8 mouse cellular contexts compared by ENCODE assay signal in the genomic region with DNA sequence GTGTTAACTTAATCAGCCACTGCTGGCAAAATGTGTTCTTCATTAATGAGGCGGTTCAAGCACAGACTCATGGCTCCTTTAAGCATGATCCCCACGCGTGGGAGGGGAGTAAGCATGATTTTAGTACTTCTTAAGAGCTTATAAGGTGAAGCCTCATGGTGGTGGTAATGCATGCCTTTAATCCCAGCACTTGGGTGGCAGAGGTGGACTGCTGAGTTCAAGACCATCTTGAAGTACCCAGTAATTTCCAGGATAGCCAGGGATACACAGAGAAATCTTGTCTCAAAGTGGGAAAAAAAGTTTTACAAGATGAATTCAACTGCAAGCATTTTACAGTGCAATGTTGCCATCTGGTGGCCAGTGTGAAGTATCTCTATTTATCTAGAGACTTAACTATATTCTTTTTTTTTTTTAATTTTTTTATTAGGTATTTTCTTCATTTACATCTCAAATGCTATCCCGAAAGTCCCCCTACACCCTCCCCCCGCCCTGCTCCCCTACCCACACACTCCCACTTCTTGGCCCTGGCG.
A peak's percentile ranks its signal among the peaks of the same experiment; 100 is the strongest.
DNase-seq lines count a peak whose midpoint lies in the region; ATAC-seq and TF ChIP-seq lines count a peak whose summit lies in the region.

No protein-coding gene starts in this region.

- peak; percentile 35 to 42 for DNase-seq in heart, adult 2 months
- no peak for DNase-seq in heart, postnatal 25 days (ENCODE audit: low spot score)
- peak; percentile 44 for DNase-seq in thymus, postnatal 4 days
- DNase-seq in thymus, postnatal 36 days = no peak
- peak; percentile 84 for DNase-seq in embryonic facial prominence, embryonic 11.5 days (ENCODE audit: low spot score)
- peak; percentile 55 for DNase-seq in kidney, postnatal 14 days
- peak; percentile 67 for DNase-seq in neural tube, embryonic 11.5 days (ENCODE audit: low spot score)

- intact Hi-C loops in heart, adult 2 months (cut with DNase I) = loop anchor here (2.0 to 5.0 kb wide), 4 partner anchors 36 to 1571 kb away; no protein-coding TSS in a partner anchor
- intact Hi-C loops in heart, postnatal 25 days (cut with DNase I) = loop anchor here (5.0 to 10.0 kb wide), 3 partner anchors 196 to 1571 kb away; no protein-coding TSS in a partner anchor

- no peak overlapping the region; the same call in 1 of the 2 replicates for H3K9ac ChIP-seq in heart, adult 2 months (ENCODE audit: low read depth, low read length)
- no peak overlapping the region for H3K9ac ChIP-seq in embryonic facial prominence, embryonic 11.5 days (replicated peaks; ENCODE audit: low read length)
- no peak overlapping the region for H3K9ac ChIP-seq in neural tube, embryonic 11.5 days (ENCODE audit: low read length)

- no peak for TF ChIP-seq EP300 in heart, adult 2 months (IDR thresholded peaks at IDR 0.05; ENCODE audit: insufficient read depth, low read depth, low read length)

- no peaks in the 10 kb centered on the region for H3K79me2 ChIP-seq in heart, adult 2 months (replicated peaks; ENCODE audit: control insufficient read depth, insufficient read depth, low read length)

- ATAC-seq in embryonic facial prominence, embryonic 11.5 days (replicated peaks; ENCODE audit: insufficient number of reproducible peaks, low FRiP score, low TSS enrichment, low read depth) = no peak
- ATAC-seq in neural tube, embryonic 11.5 days (ENCODE audit: insufficient read depth, low FRiP score, low TSS enrichment) = no peak
- ATAC-seq in inflammation-experienced regulatory T-cells, adult 6 months = no peak

- H3K4me2 ChIP-seq in embryonic facial prominence, embryonic 11.5 days (ENCODE audit: low read depth, low read length) = no peak overlapping the region
- no peak overlapping the region for H3K4me2 ChIP-seq in neural tube, embryonic 11.5 days (ENCODE audit: low read depth)

- no peaks in the 10 kb centered on the region for H3K36me3 ChIP-seq in heart, adult 2 months (ENCODE audit: control insufficient read depth, insufficient read depth, low read length)
- H3K36me3 ChIP-seq in embryonic facial prominence, embryonic 11.5 days (replicated peaks; ENCODE audit: control insufficient read depth, insufficient read depth, low read depth, low read length) = no peaks in the 10 kb centered on the region
- H3K36me3 ChIP-seq in neural tube, embryonic 11.5 days (ENCODE audit: control insufficient read depth, insufficient read depth, low read length) = no peaks in the 10 kb centered on the region

- 35% methylated on average over 6 of the region's 6 CpGs for WGBS in heart, adult 2 months
- WGBS in embryonic facial prominence, embryonic 11.5 days = 29% methylated on average over 6 of the region's 6 CpGs
- WGBS in neural tube, embryonic 11.5 days = 51% methylated on average over 6 of the region's 6 CpGs

- H3K27ac ChIP-seq in heart, adult 2 months = no peak overlapping the region
- no peak overlapping the region for H3K27ac ChIP-seq in embryonic facial prominence, embryonic 11.5 days (replicated peaks; ENCODE audit: low read depth, low read length)
- no peak overlapping the region for H3K27ac ChIP-seq in neural tube, embryonic 11.5 days (ENCODE audit: low read depth, low read length)

- H3K4me3 ChIP-seq in heart, adult 2 months = no peak overlapping the region
- H3K4me3 ChIP-seq in embryonic facial prominence, embryonic 11.5 days (ENCODE audit: low read depth, low read length) = no peak overlapping the region
- no peak overlapping the region for H3K4me3 ChIP-seq in neural tube, embryonic 11.5 days (ENCODE audit: low read depth, low read length)

- no peak for TF ChIP-seq POLR2A in heart, adult 2 months (IDR thresholded peaks at IDR 0.05; ENCODE audit: insufficient read depth, low read depth, low read length)

- no peaks in the 10 kb centered on the region for H3K27me3 ChIP-seq in heart, adult 2 months (ENCODE audit: control insufficient read depth, insufficient read depth, low read length)
- no peaks in the 10 kb centered on the region for H3K27me3 ChIP-seq in embryonic facial prominence, embryonic 11.5 days (ENCODE audit: control insufficient read depth, insufficient read depth, low read length)
- no peaks in the 10 kb centered on the region for H3K27me3 ChIP-seq in neural tube, embryonic 11.5 days (ENCODE audit: control insufficient read depth, insufficient read depth, low read length)

- no peaks in the 10 kb centered on the region for H3K9me3 ChIP-seq in embryonic facial prominence, embryonic 11.5 days (replicated peaks; ENCODE audit: control insufficient read depth, low read length)
- H3K9me3 ChIP-seq in neural tube, embryonic 11.5 days (ENCODE audit: control insufficient read depth, low read length) = no peaks in the 10 kb centered on the region

- TF ChIP-seq CTCF in heart, adult 2 months (IDR thresholded peaks at IDR 0.05) = peak; percentile 75

- peaks cover 1% of the 10 kb centered on the region for H3K4me1 ChIP-seq in heart, adult 2 months (ENCODE audit: control insufficient read depth, insufficient read depth, low read length)
- H3K4me1 ChIP-seq in embryonic facial prominence, embryonic 11.5 days (ENCODE audit: control insufficient read depth, insufficient read depth, low read length) = no peaks in the 10 kb centered on the region
- no peaks in the 10 kb centered on the region for H3K4me1 ChIP-seq in neural tube, embryonic 11.5 days (ENCODE audit: control insufficient read depth, insufficient read depth, low read length)

Comparison
In these comparisons a context has a peak if more than half of its experiments do, and no peak if none do; other contexts are left out.
1. DNase-seq: peak in heart, adult 2 months (2 of 2), thymus, postnatal 4 days (single experiment), embryonic facial prominence, embryonic 11.5 days (single experiment), kidney, postnatal 14 days (single experiment) and neural tube, embryonic 11.5 days (single experiment); none in heart, postnatal 25 days (single experiment) and thymus, postnatal 36 days (0 of 2).